Mouse (Mus musculus) frontal cortex, postnatal 36 days (tissue): Measurements from ENCODE around the gene Mbtps1.
A peak's percentile ranks its signal among the peaks of the same experiment; 100 is the strongest.

ENCODE experiments used
- DNase-seq, 2 experiments: peaks; one replicate each; pipeline ENCODE4 v3.0.0; 2022; ENCODE audit warnings: low spot score in 2 of 2

Gene Mbtps1

DNA sequence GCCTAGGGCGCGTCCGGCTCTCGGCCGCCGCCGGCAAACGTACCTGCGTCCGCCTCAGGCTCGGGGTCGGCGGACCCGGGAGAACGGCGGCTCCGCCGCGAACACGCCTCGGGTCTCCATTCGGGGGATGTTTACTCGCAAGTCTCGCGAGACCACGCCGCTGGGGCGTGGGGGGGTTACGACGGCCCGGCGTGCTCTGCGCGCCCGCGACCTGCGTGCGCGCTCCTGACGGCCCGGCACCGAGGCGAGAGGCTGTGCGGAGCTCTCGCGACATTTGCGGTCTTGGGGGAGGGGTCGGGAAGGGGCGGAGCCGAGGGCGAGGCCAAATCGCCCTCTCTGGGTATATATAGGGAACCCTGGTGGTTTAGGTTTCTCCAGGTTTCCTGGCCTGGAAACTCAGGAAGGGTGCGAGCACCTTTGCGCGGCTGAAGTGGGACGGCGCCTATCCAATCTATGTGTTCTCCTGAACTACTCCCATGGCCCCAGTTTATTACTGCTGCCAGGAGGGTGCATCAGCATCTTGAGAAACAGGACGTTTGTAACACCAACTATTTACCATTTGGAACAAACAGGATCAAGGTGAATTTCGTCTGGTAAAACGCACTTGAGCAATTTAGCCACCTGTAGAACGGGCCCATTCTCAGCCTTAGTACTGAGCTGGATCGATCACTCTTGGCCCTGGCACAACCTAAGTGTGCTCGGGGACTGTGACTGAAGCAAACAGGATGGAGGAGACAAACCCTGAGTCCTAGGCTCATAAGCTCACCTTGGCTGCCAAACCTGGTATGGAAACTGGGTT is at the start of gene Mbtps1:
Gene Mbtps1 (minus strand): TSS at position 133 of the 799 bp plus-strand sequence.
- DNase-seq: peak; percentile 98

GRCm38 (mm10) chr8:119606224-119606623 is 47.7 kb upstream of the Mbtps1 start:
- no peak for DNase-seq

DNA sequence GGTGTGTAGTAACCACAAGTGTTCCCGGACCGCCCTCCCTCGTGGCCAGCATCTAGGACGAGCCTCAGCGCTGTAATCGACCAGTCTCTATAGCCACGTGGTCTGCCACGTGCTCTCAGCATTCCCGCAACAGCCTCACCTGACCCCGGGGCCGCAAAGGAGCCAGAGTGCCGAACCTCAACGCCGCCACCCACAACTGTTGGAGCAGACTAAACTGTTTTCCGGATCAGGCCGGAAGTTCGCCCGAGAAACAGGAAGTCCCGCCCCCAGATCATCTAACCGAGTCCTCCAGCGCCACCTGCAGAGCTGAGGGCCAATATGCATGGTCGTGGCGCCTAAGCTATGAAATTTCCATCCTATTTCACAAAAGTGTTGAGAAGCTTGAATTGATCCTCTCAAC is 46.5 kb upstream of the Mbtps1 start, which contains the start of gene Taf1c:
Gene Taf1c (minus strand): TSS at position 227 of the 400 bp plus-strand sequence.
- peak; percentile 89 to 93 for DNase-seq

DNA sequence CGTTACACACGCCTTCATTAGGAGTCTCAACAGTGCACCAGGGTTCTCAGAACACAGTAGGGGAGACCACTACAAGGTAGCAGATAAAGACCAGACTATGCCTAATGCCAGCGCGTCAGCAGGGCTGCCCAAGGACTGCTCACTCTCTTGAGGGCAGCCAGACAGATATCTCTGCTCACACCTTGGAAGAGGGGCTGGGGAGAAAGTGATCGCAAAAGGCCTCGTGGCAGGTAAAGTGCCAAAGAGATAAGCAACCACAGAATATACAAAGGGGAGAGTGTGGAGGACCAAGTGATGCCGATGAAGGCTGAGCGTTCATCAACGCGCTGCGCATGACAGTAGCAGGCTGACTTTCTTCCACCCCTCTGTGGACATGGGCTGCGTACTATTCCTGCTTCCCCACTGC is 45.9 kb upstream of the Mbtps1 start:
- DNase-seq: no peak

- no peak for DNase-seq
Observed at GRCm38 (mm10) chr8:119603771-119604170, 45.2 kb upstream of the Mbtps1 start.

GRCm38 (mm10) chr8:119591456-119591855 is 32.9 kb upstream of the Mbtps1 start:
- DNase-seq: no peak

DNA sequence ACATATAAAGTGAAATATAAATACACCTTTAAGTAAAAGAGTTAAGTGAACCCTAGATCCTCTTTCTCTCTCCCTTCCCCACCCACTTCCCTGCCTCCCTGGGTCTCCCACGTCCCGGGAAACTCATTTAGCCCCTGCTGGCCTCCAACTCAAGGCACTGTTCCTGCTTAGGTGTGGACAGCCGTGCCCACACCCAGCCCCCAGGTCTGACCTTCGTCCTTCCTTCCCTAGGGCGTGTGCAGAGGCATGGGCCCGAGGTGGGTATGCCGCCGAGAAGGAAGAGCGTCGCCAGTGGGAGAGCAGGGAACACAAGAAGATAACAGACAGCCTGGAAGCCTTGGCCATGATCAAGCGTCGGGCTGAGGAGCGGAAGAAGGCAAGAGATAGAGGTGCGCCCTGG is 31.8 kb upstream of the Mbtps1 start:
- DNase-seq: no peak

DNA sequence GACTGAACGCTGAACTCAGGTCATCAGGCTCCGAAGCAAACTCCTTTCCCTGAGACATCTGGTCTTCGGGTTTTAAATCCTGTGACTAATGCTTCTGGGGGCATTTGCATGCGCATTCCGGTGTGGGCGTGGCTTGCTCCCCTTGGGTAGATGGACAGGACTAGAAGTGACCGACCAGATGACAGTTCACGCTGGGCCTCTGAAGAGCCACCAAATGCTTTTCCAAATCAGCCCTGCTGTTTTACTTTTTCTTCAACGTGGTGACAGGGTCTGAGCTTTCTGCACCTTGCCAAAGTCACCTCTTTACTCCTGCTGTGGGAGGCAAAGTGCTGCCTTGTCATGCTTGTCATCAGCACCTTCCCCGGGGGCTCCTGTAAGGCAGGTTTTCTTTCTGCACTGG is 30.3 kb upstream of the Mbtps1 start:
- DNase-seq: no peak

GRCm38 (mm10) chr8:119588321-119588720 is 29.8 kb upstream of the Mbtps1 start:
- DNase-seq: no peak

GRCm38 (mm10) chr8:119585901-119586300 is 27.4 kb upstream of the Mbtps1 start:
- no peak for DNase-seq

DNA sequence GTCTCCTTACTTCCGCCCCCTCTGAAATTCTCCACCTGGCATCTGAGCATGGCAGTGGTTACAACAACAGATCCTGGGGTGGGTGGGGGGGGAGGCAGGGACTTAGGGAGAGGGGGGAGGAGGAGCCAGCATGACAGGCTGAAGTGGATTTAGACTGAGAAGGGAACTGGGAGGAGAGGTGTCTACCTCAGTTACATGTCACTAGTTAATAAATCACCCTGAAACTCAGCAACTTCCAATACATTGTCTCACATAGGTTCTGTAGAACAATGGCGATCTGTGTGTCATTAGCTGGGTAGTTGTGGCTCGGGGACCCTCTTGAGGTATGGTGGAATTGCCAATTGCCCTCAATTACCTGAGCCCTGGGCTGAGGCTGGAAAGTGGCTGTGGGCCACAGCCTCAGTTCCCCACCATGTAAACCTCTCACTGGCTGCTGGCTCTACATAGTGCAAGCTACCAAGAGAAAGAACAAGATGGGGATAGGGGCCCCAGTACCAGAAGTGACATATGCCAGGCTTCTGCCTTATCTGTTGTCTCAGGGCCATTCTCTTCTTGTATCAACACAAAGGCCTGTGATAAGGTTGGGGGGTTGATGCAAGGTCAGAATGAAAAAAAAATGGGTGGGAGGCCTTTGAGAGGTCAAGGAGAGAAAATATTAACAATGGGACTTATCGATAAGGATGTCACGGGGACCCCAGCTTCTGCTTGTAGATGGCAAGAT is 22.1 kb upstream of the Mbtps1 start:
- no peak for DNase-seq

DNA sequence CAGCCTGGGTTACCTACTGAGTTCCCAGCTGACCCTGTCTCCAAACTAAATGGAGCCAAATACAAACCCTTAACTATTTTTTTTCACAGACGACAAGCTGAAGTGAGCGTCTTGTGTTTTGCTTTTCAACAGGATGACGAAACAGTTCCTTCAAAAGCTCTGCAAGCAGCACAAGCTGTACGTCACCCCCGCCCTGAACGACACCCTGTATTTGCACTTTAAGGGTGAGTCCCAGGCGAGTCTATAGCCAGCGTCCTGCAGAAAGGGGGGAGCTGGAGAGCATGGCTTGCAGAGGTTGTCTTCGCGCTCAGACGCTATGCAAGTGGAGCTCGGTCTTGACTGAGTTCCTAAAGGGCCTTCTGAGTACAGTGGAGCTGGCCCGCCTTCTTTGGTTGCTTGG is 20.6 kb upstream of the Mbtps1 start:
- DNase-seq: no peak

GRCm38 (mm10) chr8:119575366-119575726 is 16.8 kb upstream of the Mbtps1 start:
- DNase-seq: no peak

- DNase-seq: peak; percentile 96
Observed at GRCm38 (mm10) chr8:119574437-119575365, 16.2 kb upstream of the Mbtps1 start, which contains the start of the genes Hsdl1 and Dnaaf1. TSS of gene Hsdl1 (minus strand) at chr8:119575183. TSS of gene Dnaaf1 (plus strand) at chr8:119575235.

GRCm38 (mm10) chr8:119572411-119572810 is 13.9 kb upstream of the Mbtps1 start:
- DNase-seq: no peak

- DNase-seq: no peak
Observed at GRCm38 (mm10) chr8:119571135-119571534, 12.6 kb upstream of the Mbtps1 start.

- DNase-seq: no peak
Observed at GRCm38 (mm10) chr8:119569881-119570280, 11.3 kb upstream of the Mbtps1 start.

DNA sequence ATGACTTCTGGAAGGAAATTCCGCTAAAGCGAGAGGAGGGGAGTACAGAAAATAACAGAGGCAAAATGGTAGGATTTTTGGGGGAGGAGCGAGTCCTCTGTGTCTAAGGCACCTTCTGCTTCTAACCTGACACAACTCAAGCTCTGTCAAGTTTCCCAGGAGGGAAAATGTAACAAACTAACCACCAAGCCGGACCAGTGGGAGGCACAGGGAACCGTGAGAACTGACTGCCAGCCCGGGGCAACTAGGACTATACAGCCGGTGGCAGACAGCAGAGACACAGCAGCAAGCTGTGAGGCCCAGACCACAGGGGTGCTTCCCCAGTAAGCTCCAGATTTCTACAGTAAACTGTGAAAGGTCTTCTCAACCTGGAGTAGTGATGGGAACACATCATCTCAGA is 10.4 kb upstream of the Mbtps1 start:
- no peak for DNase-seq

- DNase-seq: no peak
Observed at GRCm38 (mm10) chr8:119568251-119568650, 9.7 kb upstream of the Mbtps1 start.

- no peak for DNase-seq
Observed at GRCm38 (mm10) chr8:119566367-119566766, 7.8 kb upstream of the Mbtps1 start.

GRCm38 (mm10) chr8:119563849-119564251 is 5.3 kb upstream of the Mbtps1 start:
- DNase-seq: no peak

DNA sequence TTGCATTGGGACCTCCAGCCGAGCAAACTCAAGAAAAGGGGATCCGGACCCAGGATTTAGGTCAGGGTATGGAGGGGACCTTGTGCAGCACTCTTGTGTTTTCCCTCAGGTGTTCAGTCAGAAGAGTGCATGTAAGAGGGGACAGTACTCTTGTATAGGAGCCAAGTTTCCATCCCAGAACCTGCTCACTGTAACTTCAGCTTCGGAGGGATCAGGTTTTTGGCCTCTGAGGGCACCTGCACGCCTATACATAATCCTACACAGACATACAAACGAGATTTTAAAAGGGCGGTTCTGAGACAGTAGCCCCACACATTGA is 826 bp upstream of the Mbtps1 start:
- DNase-seq: no peak
